Mouse (Mus musculus) lung, postnatal 36 days (tissue): ENCODE measurements around the gene Rabggtb.

Experiments used
- DNase-seq: peaks from one replicate; pipeline ENCODE4 v3.0.0; 2022; ENCODE audit warnings: mixed read lengths

The Rabggtb gene

GRCm38 (mm10) chr3:153912546-153913509, at the start of gene Rabggtb:
Gene Rabggtb (minus strand): TSS chr3:153913009.
- peak; percentile 96 for DNase-seq

- DNase-seq: peak; percentile 13
These were observed 49.0 kb upstream of the Rabggtb start for GRCm38 (mm10) chr3:153961632-153962389.

DNA sequence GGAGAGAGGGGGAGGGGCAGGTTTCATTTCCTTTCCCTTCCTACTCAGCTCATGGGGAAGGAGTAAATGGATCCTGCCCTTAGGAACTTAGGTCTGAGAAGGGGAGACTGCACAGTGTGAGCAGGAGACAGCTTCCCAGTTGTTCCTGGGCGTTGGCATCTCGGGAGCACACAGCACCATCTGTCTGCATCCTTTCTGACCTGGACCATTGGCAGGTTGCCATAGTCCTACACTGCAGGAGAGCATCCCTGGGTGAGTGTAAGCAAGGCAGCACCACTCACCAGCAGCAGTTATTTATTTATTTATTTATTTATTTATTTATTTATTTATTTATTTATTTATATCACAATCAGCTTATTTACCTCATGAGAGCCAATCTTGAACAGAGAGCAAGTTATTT, 48.1 kb upstream of the Rabggtb start:
- DNase-seq: no peak

GRCm38 (mm10) chr3:153959731-153960207, 47.0 kb upstream of the Rabggtb start:
- no peak for DNase-seq

DNA sequence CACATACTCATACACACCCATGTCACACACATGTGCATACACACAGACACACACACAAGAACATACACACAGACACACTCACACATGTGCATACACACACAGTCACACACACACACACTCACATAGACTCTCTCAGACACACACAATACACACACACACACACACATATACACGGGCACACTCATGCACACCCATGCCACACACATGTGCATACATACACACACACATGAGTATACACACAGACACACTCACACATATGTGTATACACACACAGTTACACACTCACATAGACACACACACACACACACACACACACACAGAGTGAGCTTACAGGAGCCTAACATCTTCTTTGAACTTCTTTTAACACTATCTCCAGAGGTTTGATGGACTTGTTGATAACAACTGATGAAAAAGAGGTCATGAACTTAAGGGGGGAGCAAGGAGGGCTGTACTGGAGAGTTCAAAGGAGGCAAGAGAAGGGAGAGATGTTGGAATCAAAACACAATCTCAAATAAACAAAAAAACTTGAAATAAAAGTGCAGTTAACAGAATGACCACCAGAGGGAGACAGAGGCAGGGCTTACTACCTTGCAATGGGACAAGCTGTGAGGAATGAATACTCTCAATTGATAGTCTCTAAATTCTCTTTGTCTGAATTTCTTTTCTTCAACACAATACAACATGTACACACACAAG, 46.4 kb upstream of the Rabggtb start:
- peak; percentile 72 for DNase-seq

DNA sequence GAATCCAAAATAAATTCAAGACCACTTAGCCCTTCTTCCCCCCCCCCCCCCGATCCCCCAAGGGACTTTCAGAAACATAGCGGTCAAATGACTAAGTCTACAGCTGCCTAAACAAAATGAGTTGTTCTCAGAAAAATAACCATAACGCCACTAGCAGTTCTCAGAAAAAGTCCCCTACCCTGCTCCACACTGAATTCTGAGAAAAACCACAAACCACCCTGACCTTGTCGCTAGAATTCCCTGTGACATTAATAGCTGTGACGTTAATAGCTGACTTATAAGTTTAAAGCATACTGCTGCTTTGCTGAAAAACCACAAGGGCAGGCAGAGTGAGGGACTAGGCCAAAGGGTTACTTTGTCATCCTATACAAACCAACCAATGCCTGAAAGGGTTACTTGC, 45.1 kb upstream of the Rabggtb start:
- no peak for DNase-seq

- DNase-seq: peak; percentile 37
These were observed 35.4 kb upstream of the Rabggtb start for GRCm38 (mm10) chr3:153948176-153948575.

DNA sequence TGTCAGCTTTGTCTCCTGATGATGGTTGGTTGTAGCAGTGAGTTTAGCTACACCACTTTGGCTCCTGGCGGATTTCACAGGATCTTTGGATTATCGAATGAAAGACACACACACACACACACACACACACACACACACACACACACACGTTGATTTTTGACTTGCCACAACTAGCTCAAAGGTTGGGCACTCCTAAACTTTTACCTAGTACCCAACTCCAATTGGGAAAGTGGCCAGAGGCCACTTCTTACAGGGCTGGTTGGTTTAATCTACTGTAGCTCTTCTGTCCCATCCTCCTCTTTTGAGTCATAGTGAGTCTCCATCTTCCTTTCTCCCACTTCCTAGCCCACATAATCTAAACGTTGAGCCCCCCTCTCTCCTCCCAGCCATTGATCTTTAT, 34.5 kb upstream of the Rabggtb start:
- no peak for DNase-seq

- peak; percentile 99 for DNase-seq
These were observed 31.7 kb upstream of the Rabggtb start, which contains the start of gene Acadm for GRCm38 (mm10) chr3:153944335-153944990. Gene Acadm (minus strand): TSS chr3:153944632.

DNA sequence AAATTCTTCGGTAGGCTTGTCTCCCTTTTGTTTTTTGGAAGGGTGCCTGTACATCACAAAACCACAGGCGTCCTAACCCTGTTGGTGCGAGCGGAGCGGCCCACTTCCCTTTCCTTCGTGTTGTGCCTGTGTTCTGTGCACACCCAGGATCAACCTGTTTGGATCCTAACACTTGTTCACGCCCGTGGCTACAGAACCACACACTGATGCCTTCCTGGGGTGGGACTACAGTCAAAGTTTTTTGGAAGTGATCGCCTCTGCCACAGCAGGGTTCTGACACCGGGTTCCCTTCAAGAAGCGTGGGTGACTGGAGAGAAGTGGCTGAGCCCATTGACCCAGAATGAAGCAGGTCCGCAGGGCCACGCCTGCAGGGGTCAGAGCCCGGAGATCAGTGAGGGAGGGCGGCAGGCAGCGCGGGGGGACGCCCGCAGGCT, 31.1 kb upstream of the Rabggtb start:
- no peak for DNase-seq

DNA sequence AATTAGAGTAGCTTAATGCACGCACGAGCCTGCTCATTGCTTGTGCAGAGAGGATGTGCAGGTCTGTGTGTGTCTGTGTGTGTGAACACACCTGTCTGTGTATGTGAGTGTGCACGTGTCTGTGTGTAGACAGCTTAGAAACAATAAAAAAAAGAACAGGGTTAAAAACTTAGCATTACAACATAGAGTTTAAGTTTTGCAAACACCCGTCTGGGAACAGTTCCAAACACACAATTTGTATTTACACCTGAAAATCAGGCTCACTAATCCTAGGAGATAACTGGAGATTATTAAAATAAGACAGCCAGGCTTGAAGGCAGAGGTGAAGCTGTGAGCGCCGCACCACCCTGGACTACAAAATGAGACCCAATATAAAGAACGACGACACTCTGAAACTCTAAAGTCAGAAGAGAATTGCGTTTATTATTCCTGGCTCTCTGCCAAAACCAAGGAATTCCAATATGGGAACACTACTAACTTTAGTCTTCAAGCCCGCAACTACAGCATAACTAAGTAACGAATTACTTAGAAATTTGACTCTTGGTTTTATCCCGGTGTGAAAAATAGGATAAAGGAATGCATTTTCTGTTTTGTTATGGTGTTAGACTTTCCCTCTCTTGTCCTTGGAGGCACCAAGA, 30.3 kb upstream of the Rabggtb start:
- DNase-seq: peak; percentile 15

DNA sequence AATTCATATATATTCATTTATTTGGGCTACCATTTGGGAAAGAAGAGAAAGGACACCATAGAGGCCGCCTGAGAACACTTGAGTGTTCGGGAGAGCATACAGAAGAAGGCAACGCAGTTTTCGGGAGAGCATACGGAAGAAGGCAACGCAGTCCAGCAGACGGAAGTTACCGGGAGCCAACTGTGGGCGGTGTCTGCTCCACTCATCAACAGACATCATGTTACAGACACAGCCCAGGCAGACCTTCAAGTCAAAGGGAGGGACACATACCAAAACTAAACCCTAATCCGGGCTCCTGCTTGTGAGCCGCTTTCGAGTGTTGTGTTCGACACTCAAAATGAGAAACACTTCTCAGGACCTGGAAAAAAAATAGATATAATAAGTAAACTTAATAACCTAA, 28.8 kb upstream of the Rabggtb start:
- no peak for DNase-seq

GRCm38 (mm10) chr3:153940486-153940885, 27.7 kb upstream of the Rabggtb start:
- no peak for DNase-seq

DNA sequence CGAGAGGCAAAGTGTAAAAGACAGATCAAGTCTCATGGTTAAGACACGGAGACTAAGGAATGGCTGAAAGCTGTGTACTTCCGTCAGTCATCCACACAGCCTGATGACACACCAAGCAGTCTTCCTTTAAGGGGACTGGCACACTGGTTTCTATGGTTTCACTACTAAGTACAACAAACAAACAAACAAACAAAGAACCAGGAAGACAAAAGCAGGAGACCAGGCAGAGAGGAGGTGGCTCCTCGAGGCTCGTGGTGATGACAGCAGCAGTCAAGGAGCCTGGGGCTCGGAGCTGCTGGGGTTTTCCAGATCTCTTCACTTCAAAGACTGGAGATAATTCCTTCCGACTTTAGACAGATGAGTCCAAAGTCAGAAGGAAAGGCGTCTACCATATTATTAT, 27.2 kb upstream of the Rabggtb start:
- no peak for DNase-seq

- no peak for DNase-seq
These were observed 24.5 kb upstream of the Rabggtb start for GRCm38 (mm10) chr3:153937116-153937810.

DNA sequence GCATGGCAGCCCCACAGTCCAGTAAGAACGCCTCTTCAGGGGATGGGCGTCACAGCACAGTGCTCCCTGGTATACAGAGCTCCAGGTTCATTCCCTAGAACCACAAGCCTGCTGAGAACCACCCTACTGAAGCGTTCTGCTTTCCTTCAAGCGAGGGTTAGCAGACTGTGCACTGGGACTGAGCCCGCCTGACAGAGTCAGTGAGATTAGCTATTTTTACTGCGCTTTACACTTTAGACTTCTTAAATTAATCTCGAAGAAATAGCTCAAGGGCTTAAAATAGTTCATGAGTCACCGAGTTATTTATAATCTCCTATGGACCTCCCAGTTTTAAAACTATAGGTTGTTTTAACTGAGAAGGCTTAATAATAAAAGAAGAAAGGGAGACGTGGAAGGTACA, 23.1 kb upstream of the Rabggtb start:
- DNase-seq: no peak

DNA sequence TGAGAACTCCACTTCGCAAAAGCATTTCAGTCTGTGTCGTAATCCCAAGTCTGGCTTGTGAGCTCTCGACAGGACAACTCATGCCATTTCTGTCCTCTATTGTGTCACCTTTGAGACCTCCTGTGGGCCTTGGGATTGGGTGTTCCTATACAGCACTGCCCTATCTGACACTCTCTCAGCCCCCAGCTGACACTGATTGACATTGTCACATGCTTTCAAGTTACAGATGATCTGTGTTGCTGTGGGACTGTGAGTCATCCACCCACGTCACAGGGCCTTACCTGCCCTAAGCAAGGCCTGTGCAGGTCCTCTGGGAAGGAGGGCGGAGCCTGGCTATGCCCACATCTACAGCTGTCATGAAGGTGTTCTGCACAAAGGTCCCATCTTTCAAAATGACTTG, 19.7 kb upstream of the Rabggtb start:
- DNase-seq: no peak

- no peak for DNase-seq
These were observed 16.7 kb upstream of the Rabggtb start for GRCm38 (mm10) chr3:153929526-153929925.

DNA sequence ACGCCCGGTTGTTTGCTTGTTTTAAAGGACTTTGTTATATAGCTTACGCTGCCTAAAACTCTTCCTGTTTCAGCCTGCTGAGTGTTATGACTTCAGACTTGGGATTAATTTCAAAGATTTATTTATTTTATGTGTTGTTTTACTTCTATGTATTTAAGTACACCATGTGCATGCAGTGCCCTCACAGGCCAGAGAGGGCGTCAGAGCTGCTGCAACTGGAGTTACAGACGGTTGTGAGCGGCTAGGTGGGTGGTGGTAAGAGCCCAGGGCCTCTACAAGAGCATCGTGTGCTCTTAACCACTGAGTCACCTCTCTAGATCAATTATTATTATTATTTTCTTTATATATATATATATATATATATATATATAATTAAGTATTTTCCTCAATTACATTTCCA, 13.5 kb upstream of the Rabggtb start:
- no peak for DNase-seq

DNA sequence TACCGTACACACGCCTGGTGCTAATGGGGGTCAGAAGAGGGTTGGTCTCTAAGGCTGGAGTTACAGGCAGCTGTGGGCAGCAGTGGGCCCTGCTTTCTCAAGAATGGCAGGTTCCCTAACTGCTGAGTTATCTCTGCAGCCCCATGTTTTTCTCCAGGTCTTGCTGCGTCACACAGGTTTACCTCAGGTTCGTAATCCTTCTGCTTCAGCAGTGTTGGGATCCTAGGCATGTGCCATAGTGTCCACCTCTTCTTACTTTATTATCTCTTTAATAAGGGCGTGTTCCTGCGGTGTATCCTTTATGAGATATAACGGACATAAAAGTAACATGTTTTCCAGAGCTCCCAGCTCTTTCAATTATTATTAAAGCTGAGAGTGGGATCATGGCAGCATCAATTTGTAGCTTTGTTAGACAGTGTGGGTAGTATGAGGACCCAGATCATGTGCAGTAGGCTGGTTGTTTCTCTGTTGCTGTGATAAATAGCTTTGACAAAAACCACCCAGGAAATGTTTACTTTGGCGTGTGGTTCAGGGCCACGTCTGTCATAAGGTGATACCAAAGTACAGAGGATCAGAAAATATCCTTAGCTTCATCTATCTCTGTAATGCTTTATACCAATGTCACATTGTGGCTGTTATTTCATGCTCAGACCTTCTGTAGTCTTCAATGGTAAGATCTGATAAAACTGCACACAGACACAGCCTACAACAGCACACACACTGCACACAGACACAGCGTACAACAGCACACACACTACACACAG, 8.5 kb upstream of the Rabggtb start:
- DNase-seq: no peak
